Mouse (Mus musculus): Measurements from ENCODE around the gene Rnf208. TPM values are rescaled to one million over a fixed set of nuclear protein-coding genes. Genes with fewer than 3 reads are reported as not detected.

Gene Rnf208
- polyA plus RNA-seq, 1 experiment from 2014 or later, result 24.2 TPM

GRCm38 (mm10) chr2:25265897-25266656 lies 24.0 kb downstream of the Rnf208 start:
- 62% methylated on average over 6 of the region's 6 CpGs for WGBS
- H3K4me3 ChIP-seq (replicated peaks; ENCODE audit: low read depth, low read length), result no peak overlapping the region
- DNase-seq (ENCODE audit: low spot score) (no peak), ATAC-seq (replicated peaks; ENCODE audit: low FRiP score, low read depth) (no peak)
- no peak for TF ChIP-seq CTCF (IDR thresholded peaks at IDR 0.05; ENCODE audit: low read depth)
- no peaks in the 10 kb centered on the region for H3K9me3 ChIP-seq (replicated peaks; ENCODE audit: low read length)
- no peaks in the 10 kb centered on the region for H3K27me3 ChIP-seq (ENCODE audit: insufficient read depth, low read length)
- peak overlapping the region; percentile 39 for H3K27ac ChIP-seq
- peak overlapping the region; percentile 99 for H3K4me2 ChIP-seq (ENCODE audit: low read length)
- peaks cover 34% of the 10 kb centered on the region for H3K4me1 ChIP-seq (replicated peaks; ENCODE audit: insufficient read depth, low read length)
- H3K36me3 ChIP-seq (ENCODE audit: insufficient read depth, low read length), result peaks cover 20% of the 10 kb centered on the region; the same call in 1 of the 2 replicates
- peak overlapping the region; percentile 24; the same call in 1 of the 2 replicates for H3K9ac ChIP-seq (ENCODE audit: low read depth, low read length)

DNA sequence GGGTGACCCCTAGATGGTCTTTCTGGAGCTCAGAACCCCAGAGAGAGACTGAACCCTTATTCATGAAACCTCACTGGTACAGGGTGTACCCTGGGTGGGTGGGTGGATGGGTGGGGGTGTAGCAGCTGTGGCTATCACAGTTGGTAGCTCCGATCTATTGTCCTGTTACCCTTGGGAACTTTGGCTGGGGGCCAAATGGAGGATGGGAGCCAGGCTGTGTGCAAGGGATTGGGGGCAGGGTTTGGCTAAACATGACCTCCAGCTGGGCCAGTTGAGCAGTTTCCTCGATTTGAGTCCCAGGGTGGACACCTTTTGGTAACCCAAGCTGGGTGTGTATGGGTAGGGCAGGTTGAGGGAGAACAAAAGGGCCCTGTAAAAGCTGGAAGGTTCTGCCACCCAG lies 24.7 kb downstream of the Rnf208 start:
- DNase-seq (ENCODE audit: low spot score), result no peak
- H3K27me3 ChIP-seq (ENCODE audit: insufficient read depth, low read length), result no peaks in the 10 kb centered on the region
- no peaks in the 10 kb centered on the region for H3K9me3 ChIP-seq (replicated peaks; ENCODE audit: low read length)
- H3K4me3 ChIP-seq (replicated peaks; ENCODE audit: low read depth, low read length), result no peak overlapping the region
- H3K27ac ChIP-seq, result 0 out of 2 replicates have a peak overlapping the region, but pooled peaks have one; percentile 39
- no peak for ATAC-seq (replicated peaks; ENCODE audit: low FRiP score, low read depth)
- peaks cover 40% of the 10 kb centered on the region for H3K4me1 ChIP-seq (replicated peaks; ENCODE audit: insufficient read depth, low read length)
- 16% methylated on average over 2 of the region's 2 CpGs for WGBS
- H3K4me2 ChIP-seq (ENCODE audit: low read length), result peak overlapping the region; percentile 99
- peaks cover 20% of the 10 kb centered on the region; the same call in 1 of the 2 replicates for H3K36me3 ChIP-seq (ENCODE audit: insufficient read depth, low read length)
- TF ChIP-seq CTCF (IDR thresholded peaks at IDR 0.05; ENCODE audit: low read depth), result no peak
- no peak overlapping the region for H3K9ac ChIP-seq (ENCODE audit: low read depth, low read length)

DNA sequence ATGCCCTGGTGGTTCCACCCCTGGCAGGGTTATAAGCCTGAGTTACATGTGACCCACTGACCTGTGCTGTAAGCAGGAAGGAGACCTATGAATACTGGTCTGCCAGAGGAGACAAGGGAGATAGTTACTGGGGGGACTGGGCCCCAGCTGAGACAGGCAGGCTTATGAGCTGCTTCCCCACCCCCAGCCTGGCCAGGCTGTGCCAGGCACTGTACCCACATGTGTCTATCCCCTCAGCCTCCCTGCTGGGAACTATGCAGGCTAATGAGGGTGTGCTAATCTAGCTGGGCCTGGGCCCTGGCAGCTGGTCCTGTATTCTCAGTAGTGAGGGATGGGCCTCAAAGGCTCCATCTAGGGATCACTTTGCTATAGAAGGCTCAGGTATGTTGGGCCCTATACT lies 25.2 kb downstream of the Rnf208 start:
- Histone ChIP-seq H3K4me3 (replicated peaks; ENCODE audit: low read depth, low read length) (no peak overlapping the region), H3K4me2 (ENCODE audit: low read length) (0 out of 2 replicates have a peak overlapping the region, but pooled peaks have one; percentile 99), H3K9ac (ENCODE audit: low read depth, low read length) (no peak overlapping the region), H3K27me3 (ENCODE audit: insufficient read depth, low read length) (no peaks in the 10 kb centered on the region), H3K27ac (no peak overlapping the region), H3K36me3 (ENCODE audit: insufficient read depth, low read length) (peaks cover 20% of the 10 kb centered on the region; the same call in 1 of the 2 replicates), H3K9me3 (replicated peaks; ENCODE audit: low read length) (no peaks in the 10 kb centered on the region), H3K4me1 (replicated peaks; ENCODE audit: insufficient read depth, low read length) (peaks cover 36% of the 10 kb centered on the region)
- DNase-seq (ENCODE audit: low spot score) (no peak), ATAC-seq (replicated peaks; ENCODE audit: low FRiP score, low read depth) (no peak)
- no peak for TF ChIP-seq CTCF (IDR thresholded peaks at IDR 0.05; ENCODE audit: low read depth)

DNA sequence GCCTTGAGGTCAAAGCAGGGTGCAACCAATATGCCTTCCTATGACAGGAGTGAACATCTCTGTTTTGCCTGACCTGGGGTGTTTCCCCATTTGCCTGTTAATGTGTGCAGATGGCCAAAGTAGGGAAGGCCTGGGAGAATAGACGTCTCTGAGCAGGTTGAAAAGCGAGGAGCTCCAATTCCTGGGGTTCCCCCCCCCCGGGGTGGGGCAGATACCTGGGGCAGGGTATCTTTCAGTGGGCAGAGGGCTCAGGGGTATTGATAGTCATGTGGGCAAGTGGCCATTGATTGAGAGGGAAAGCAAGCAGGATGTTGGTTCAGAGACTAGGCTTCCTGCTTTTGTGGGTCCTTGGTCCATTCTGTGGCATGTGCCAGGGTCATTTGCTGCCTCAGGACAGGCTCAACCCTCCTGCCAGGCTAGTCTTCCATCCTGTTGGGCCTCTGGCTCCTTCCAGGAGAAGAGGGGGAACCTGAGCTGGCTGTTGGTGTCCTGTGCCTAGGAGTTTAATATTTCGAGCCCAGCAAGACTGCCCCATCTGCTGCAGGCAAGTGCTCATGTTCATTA lies 25.8 kb downstream of the Rnf208 start:
- no peaks in the 10 kb centered on the region for H3K9me3 ChIP-seq (replicated peaks; ENCODE audit: low read length)
- H3K4me3 ChIP-seq (replicated peaks; ENCODE audit: low read depth, low read length), result no peak overlapping the region
- no peak overlapping the region for H3K4me2 ChIP-seq (ENCODE audit: low read length)
- H3K4me1 ChIP-seq (replicated peaks; ENCODE audit: insufficient read depth, low read length), result peaks cover 37% of the 10 kb centered on the region
- no peak overlapping the region for H3K27ac ChIP-seq
- WGBS, result 73% methylated on average over 4 of the region's 4 CpGs
- no peak overlapping the region for H3K9ac ChIP-seq (ENCODE audit: low read depth, low read length)
- ATAC-seq (replicated peaks; ENCODE audit: low FRiP score, low read depth), result no peak
- H3K36me3 ChIP-seq (ENCODE audit: insufficient read depth, low read length), result peaks cover 20% of the 10 kb centered on the region; the same call in 1 of the 2 replicates
- DNase-seq (ENCODE audit: low spot score), result no peak
- H3K27me3 ChIP-seq (ENCODE audit: insufficient read depth, low read length), result no peaks in the 10 kb centered on the region
- no peak for TF ChIP-seq CTCF (IDR thresholded peaks at IDR 0.05; ENCODE audit: low read depth)

DNA sequence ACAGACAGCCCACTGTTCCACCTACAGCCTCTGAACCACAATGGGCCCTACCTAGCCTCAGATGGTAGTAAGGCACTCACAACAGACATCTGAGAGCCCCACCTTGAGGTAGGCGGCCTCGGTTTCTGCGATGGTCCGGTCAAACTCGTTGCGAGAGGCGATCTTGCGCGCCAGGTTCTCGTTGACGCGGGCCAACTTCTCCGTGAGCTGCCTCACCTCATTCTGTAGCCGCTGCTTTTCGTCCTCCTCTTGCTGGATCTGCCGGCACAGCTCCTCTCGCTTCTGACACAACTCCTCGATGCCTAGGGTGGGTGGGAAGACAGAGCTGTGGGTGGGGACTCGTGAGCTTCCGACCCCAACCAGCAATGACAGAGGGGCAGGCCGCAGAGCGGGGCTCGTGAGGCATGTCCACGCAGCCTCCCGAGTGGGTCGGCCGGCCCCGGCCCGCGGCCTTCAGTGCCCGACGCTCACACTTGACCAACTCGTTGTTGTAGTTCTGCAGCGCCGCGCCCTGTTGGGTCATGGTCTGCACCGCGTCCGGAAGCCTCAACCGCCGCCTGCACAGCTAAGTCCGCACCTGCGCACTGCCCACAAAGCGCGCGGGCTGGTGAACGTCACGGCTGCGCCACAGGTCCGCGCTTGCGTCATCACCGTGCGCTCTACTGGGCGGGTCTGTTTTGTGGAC lies 29.9 kb downstream of the Rnf208 start, which contains the start of the genes Ssna1 and Anapc2:
Ssna1 (minus strand) TSS at position 612 of the 685 bp plus-strand sequence.
Anapc2 (plus strand) TSS at position 652 of the 685 bp plus-strand sequence.
- no peaks in the 10 kb centered on the region for H3K9me3 ChIP-seq (replicated peaks; ENCODE audit: low read length)
- under 1% methylated on average over 52 of the region's 55 CpGs for WGBS
- H3K27me3 ChIP-seq (ENCODE audit: insufficient read depth, low read length), result no peaks in the 10 kb centered on the region
- peaks cover 51% of the 10 kb centered on the region for H3K36me3 ChIP-seq (ENCODE audit: insufficient read depth, low read length)
- ATAC-seq (replicated peaks; ENCODE audit: low FRiP score, low read depth) (peak; percentile 96), DNase-seq (ENCODE audit: low spot score) (peak; percentile 97)
- H3K4me1 ChIP-seq (replicated peaks; ENCODE audit: insufficient read depth, low read length), result peaks cover 19% of the 10 kb centered on the region
- TF ChIP-seq CTCF (IDR thresholded peaks at IDR 0.05; ENCODE audit: low read depth), result peak; percentile 57
- peak within 1 kb of the TSS; percentile 73 for H3K4me2 ChIP-seq (ENCODE audit: low read length)
- peak within 1 kb of the TSS; percentile 81 for H3K9ac ChIP-seq (ENCODE audit: low read depth, low read length)
- H3K4me3 ChIP-seq (replicated peaks; ENCODE audit: low read depth, low read length), result peak within 1 kb of the TSS; percentile 59
- peak within 1 kb of the TSS; percentile 86 for H3K27ac ChIP-seq

DNA sequence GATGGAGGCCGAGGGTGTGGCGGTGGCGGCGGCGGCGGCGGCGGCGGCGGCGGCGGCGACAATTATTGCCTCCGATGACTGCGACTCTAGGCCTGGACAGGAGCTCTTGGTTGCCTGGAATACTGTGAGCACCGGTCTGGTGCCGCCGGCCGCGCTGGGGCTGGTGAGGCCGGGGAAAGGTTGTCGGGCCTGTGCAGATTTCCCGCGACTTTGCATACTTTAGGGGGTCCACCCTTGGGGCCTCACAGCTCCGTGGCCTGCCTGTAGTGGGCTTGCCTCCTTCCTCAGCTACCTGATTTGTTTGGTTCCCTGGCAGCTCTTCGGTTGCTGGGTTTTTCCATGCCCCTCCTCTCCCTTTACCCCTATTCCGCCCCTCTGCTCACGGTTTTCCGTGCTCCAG lies 30.5 kb downstream of the Rnf208 start:
- Histone ChIP-seq H3K4me2 (ENCODE audit: low read length) (peak overlapping the region; percentile 73), H3K9ac (ENCODE audit: low read depth, low read length) (peak overlapping the region; percentile 70), H3K36me3 (ENCODE audit: insufficient read depth, low read length) (peaks cover 54% of the 10 kb centered on the region), H3K27ac (peak overlapping the region; percentile 51), H3K4me1 (replicated peaks; ENCODE audit: insufficient read depth, low read length) (peaks cover 19% of the 10 kb centered on the region), H3K9me3 (replicated peaks; ENCODE audit: low read length) (no peaks in the 10 kb centered on the region), H3K27me3 (ENCODE audit: insufficient read depth, low read length) (no peaks in the 10 kb centered on the region), H3K4me3 (replicated peaks; ENCODE audit: low read depth, low read length) (peak overlapping the region; percentile 59)
- WGBS, result under 1% methylated on average over 29 of the region's 29 CpGs
- no peak for TF ChIP-seq CTCF (IDR thresholded peaks at IDR 0.05; ENCODE audit: low read depth)
- ATAC-seq (replicated peaks; ENCODE audit: low FRiP score, low read depth) (peak; percentile 63), DNase-seq (ENCODE audit: low spot score) (no peak)
